Mouse (Mus musculus): Measurements from ENCODE around the gene Wnk2. TPM values are rescaled to one million over a fixed set of nuclear protein-coding genes. Genes with fewer than 3 reads are reported as not detected.
"Not testable (repeated sequence)": the region's sequence is repeated elsewhere in the genome, so short reads cannot be mapped to it uniquely, and the experiment has no call there.

Wnk2 gene
- polyA plus RNA-seq, 1 experiment, result not detected

DNA sequence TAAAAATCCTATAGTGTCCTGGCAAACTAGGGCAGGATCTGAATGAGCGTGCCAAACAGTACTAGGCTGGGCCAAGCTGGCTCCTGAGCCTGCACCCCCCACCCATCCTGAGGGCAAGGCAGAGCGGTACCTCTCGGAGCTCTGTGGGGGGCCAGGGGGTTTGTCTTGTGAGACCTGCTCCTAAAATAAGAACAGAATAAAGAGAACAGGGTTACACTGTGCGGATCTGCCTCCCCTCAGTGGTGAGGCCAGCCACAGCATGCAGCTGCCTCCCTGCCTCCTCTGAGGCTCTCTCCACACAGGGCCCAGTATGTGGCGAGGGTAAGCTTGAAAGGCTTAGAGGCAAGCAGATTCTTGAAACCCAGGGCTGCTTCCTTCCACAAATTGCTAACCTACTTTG is 76.0 kb downstream of the Wnk2 start:
- Histone ChIP-seq H3K27ac (ENCODE audit: insufficient read depth, low read length) (no peak overlapping the region), H3K4me3 (ENCODE audit: insufficient read depth, low read length) (no peak overlapping the region), H3K4me1 (ENCODE audit: control insufficient read depth, insufficient read depth, low read length) (no peaks in the 10 kb centered on the region)
- TF ChIP-seq POLR2A (IDR thresholded peaks at IDR 0.05; ENCODE audit: low read depth, low read length), result no peak
- TF ChIP-seq CTCF (IDR thresholded peaks at IDR 0.05; ENCODE audit: borderline replicate concordance, insufficient read depth, low read length), result no peak

DNA sequence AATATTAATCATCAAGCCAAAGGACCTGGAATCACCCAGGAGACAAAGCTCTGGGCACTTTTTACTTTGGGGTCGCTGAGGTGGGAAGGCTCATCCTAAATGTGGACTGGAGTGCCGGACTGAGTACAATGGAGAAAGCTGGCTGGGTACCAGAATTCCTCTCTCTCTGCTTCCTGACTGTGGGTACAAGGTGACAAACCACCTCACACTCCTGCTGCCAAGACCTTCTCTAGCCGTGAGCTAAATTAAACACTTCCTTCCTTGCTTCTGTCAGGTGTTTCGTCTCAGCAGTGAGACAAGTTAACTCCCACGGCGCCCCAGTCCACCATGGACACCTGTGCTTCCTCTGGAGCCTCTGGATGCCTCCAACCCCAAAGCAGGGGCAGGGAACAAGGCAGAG is 77.8 kb downstream of the Wnk2 start:
- TF ChIP-seq CTCF (IDR thresholded peaks at IDR 0.05; ENCODE audit: borderline replicate concordance, insufficient read depth, low read length) (no peak), POLR2A (IDR thresholded peaks at IDR 0.05; ENCODE audit: low read depth, low read length) (no peak)
- Histone ChIP-seq H3K4me3 (ENCODE audit: insufficient read depth, low read length) (no peak overlapping the region), H3K27ac (ENCODE audit: insufficient read depth, low read length) (no peak overlapping the region)

DNA sequence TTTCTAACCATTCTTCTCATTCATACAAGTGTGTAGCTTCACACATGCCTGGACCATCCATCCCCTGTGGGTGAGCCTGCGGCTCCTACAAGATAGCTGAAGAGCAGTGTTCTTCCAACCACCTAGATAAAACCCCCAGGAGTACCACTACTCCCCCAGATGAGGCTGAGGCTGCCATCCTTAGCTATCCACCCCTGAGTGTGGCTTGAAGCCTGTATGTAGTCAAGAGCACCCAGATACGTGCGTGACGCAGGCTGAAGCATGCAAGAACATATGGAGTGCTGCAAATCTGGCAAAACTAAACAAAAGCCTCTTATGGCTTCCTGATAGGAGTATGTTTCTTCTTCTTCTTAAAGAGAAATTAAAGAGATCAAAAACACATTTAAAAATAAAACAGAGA is 78.4 kb downstream of the Wnk2 start:
- TF ChIP-seq POLR2A (IDR thresholded peaks at IDR 0.05; ENCODE audit: low read depth, low read length), result no peak
- no peak for TF ChIP-seq CTCF (IDR thresholded peaks at IDR 0.05; ENCODE audit: borderline replicate concordance, insufficient read depth, low read length)

More for the DNA sequence above, 77.8 kb downstream of the Wnk2 start:
- H3K4me1 ChIP-seq (ENCODE audit: control insufficient read depth, insufficient read depth, low read length), result no peaks in the 10 kb centered on the region

DNA sequence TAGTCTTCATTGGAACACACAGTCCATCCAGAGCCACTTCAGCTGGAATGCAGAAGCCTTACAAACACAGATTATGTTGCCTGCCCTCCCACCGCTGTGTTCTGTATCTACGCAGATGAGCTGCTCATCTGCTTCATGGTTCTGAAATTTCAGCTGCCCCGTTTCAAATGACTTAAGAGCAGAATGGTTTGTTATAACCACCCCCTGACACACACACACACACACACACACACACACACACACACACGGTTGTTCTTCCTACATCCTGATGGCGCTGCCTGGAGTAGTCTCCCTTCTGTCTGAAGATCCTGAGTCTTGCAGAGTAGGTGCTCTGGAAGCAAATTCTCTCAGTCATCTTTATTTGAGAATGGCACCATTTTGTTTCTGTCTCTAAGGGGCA is 83.6 kb downstream of the Wnk2 start:
- Histone ChIP-seq H3K4me3 (ENCODE audit: insufficient read depth, low read length) (no peak overlapping the region), H3K4me1 (ENCODE audit: control insufficient read depth, insufficient read depth, low read length) (no peaks in the 10 kb centered on the region), H3K27ac (ENCODE audit: insufficient read depth, low read length) (no peak overlapping the region)
- no peak for TF ChIP-seq POLR2A (IDR thresholded peaks at IDR 0.05; ENCODE audit: low read depth, low read length)
- no peak for TF ChIP-seq CTCF (IDR thresholded peaks at IDR 0.05; ENCODE audit: borderline replicate concordance, insufficient read depth, low read length)

More for the DNA sequence above, 78.4 kb downstream of the Wnk2 start:
- Histone ChIP-seq H3K4me3 (ENCODE audit: insufficient read depth, low read length) (no peak overlapping the region), H3K4me1 (ENCODE audit: control insufficient read depth, insufficient read depth, low read length) (no peaks in the 10 kb centered on the region), H3K27ac (ENCODE audit: insufficient read depth, low read length) (no peak overlapping the region)

DNA sequence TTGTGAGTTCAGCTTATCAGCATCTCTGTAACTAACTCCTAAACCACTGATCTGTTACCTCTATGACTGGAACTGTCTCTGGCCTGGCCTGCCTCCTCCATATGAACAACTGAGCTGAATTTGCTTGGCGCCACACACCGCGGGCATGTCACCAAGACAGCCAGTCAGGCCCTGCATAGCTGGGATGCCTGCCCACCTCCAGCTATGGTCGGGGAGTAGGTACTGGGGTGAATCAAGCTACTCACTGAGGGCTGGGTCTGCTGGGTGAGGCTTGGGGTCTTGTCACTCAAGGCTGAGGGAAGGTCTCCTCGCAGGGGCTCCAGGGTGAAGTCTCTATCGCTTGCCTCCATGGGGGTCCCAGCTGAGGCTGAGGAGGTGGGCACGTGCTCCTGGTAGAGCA is 87.4 kb downstream of the Wnk2 start:
- TF ChIP-seq POLR2A (IDR thresholded peaks at IDR 0.05; ENCODE audit: low read depth, low read length), result no peak
- TF ChIP-seq CTCF (IDR thresholded peaks at IDR 0.05; ENCODE audit: borderline replicate concordance, insufficient read depth, low read length), result no peak
- Histone ChIP-seq H3K4me1 (ENCODE audit: control insufficient read depth, insufficient read depth, low read length) (no peaks in the 10 kb centered on the region), H3K27ac (ENCODE audit: insufficient read depth, low read length) (no peak overlapping the region), H3K4me3 (ENCODE audit: insufficient read depth, low read length) (no peak overlapping the region)

DNA sequence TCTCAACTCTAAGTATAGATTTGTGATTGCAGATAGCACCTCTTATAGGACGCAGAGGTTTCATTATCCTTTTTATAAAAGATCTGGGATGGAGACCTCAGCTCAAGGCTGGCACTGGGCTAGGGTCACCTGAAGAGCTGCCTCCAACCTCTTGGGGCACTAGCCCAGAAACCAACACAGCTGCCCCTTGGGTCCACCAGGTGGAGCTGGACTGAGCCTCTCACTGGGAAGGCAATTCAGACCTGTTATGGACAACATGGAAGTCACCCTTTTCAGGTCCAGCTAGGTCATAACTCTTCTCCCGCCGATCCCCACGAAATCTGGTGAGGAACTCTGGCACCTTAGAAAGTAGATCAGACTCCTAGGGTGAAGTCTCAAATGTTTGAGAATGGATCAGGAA is 89.3 kb downstream of the Wnk2 start:
- 0 out of 2 replicates have a peak, but pooled peaks have one; percentile 36 for TF ChIP-seq CTCF (IDR thresholded peaks at IDR 0.05; ENCODE audit: borderline replicate concordance, insufficient read depth, low read length)
- TF ChIP-seq POLR2A (IDR thresholded peaks at IDR 0.05; ENCODE audit: low read depth, low read length), result no peak
- Histone ChIP-seq H3K27ac (ENCODE audit: insufficient read depth, low read length) (no peak overlapping the region), H3K4me1 (ENCODE audit: control insufficient read depth, insufficient read depth, low read length) (no peaks in the 10 kb centered on the region), H3K4me3 (ENCODE audit: insufficient read depth, low read length) (no peak overlapping the region)

DNA sequence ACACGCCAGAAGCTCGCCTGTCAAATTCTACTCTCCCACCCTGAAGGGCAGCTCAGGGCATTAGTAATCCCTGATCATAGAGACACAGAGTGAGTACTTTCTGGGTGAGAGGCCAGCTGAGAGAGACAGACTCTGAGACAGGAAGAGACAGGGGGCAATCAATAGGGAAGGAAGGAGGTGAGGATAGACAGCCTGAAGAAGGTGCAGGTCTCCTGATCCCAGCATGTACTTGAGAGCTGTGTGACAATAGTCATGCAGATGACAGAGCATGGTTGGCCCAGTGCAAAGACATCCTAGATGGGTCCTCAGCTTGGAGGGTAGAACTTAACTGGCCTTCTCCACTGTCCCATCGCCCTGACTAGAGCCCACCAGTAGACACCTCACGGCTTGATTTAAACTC is 91.5 kb downstream of the Wnk2 start:
- no peak overlapping the region for H3K4me3 ChIP-seq (ENCODE audit: insufficient read depth, low read length)
- no peaks in the 10 kb centered on the region for H3K4me1 ChIP-seq (ENCODE audit: control insufficient read depth, insufficient read depth, low read length)
- H3K27ac ChIP-seq (ENCODE audit: insufficient read depth, low read length), result no peak overlapping the region
- TF ChIP-seq POLR2A (IDR thresholded peaks at IDR 0.05; ENCODE audit: low read depth, low read length) (no peak), CTCF (IDR thresholded peaks at IDR 0.05; ENCODE audit: borderline replicate concordance, insufficient read depth, low read length) (no peak)

DNA sequence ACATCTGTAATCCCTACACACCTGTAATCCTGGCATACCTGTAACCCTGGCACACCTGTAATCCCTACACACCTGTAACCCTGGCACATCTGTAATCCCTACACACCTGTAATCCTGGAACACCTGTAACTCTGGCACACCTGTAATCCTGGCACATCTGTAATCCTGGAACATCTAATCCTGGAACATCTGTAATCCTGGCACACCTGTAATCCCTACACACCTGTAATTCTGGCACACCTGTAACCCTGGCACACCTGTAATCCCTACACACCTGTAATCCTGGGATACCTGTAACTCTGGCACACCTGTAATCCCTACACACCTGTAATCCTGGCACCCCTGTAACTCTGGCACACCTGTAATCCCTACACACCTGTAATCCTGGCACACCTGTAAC is 93.1 kb downstream of the Wnk2 start:
- H3K27ac ChIP-seq (ENCODE audit: insufficient read depth, low read length); H3K4me3 ChIP-seq (ENCODE audit: insufficient read depth, low read length); H3K4me1 ChIP-seq (ENCODE audit: control insufficient read depth, insufficient read depth, low read length): not testable (repeated sequence)

DNA sequence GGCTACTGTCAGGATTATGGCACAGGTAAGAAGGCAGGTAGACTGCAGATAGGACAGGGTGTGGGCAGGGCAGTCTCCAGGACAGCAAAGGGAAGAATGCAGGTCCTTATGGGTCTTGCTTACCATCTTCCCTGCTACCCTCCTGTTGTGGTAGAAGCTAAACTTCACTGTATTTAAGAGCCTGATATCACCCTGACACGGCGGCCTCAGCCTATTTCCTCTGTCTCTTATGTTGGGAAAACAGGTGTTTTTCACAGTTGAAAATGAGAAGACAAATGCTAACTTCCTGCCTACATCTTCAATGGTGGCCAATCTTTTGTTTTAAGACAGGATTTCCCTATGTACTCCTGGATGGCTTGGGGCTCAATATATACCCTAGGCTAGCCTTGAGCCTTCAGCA is 94.5 kb downstream of the Wnk2 start:
- Histone ChIP-seq H3K4me3 (ENCODE audit: insufficient read depth, low read length) (no peak overlapping the region), H3K27ac (ENCODE audit: insufficient read depth, low read length) (no peak overlapping the region), H3K4me1 (ENCODE audit: control insufficient read depth, insufficient read depth, low read length) (no peaks in the 10 kb centered on the region)
- TF ChIP-seq CTCF (IDR thresholded peaks at IDR 0.05; ENCODE audit: borderline replicate concordance, insufficient read depth, low read length), result no peak

DNA sequence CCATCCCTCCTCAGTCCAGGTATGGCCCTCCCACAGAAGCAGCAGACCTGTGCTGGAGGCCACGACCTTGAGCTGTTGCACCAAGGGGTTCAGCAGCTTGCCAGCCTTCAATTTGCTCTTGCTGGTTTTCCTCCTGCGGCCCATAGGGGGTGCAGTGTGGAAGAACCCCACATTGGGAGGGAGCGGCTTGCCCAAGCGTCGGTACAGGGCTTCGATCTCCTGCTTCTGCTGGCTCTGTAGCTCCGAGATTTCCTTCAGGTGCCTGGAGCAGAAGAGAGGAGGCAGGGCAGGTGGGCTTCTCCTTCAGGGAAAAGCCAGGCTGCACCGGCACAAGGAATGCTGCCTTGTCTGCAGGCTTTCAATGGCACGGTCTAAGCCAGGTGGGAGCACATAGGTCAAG is 95.3 kb downstream of the Wnk2 start:
- Histone ChIP-seq H3K27ac (ENCODE audit: insufficient read depth, low read length) (no peak overlapping the region), H3K4me1 (ENCODE audit: control insufficient read depth, insufficient read depth, low read length) (no peaks in the 10 kb centered on the region), H3K4me3 (ENCODE audit: insufficient read depth, low read length) (no peak overlapping the region)
- no peak for TF ChIP-seq POLR2A (IDR thresholded peaks at IDR 0.05; ENCODE audit: low read depth, low read length)
- TF ChIP-seq CTCF (IDR thresholded peaks at IDR 0.05; ENCODE audit: borderline replicate concordance, insufficient read depth, low read length), result 0 out of 2 replicates have a peak, but pooled peaks have one; percentile 16

DNA sequence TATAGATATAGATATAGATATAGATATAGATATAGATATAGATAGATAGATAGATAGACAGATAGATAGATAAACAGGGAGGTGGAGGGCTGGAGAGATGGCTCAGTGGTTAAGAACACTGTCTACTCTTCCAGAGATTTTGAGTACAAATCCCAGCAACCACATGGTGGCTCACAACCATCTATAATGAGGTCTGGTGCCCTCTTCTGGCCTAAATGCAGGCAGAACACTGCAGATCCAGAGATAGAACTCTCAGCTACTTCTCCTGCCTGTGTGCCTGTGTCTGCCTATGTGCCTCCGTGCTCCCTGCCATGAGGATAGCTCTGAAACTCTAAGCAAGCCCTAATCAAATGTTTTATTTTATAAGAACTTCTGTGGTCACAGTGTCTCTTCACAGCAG is 100.4 kb downstream of the Wnk2 start:
- no peak overlapping the region for H3K4me3 ChIP-seq (ENCODE audit: insufficient read depth, low read length)
- H3K4me1 ChIP-seq (ENCODE audit: control insufficient read depth, insufficient read depth, low read length), result no peaks in the 10 kb centered on the region
- TF ChIP-seq POLR2A (IDR thresholded peaks at IDR 0.05; ENCODE audit: low read depth, low read length) (no peak), CTCF (IDR thresholded peaks at IDR 0.05; ENCODE audit: borderline replicate concordance, insufficient read depth, low read length) (no peak)
- H3K27ac ChIP-seq (ENCODE audit: insufficient read depth, low read length), result no peak overlapping the region

All from embryonic fibroblast, embryonic 13.5 days (primary cell).